Mouse (Mus musculus) embryonic stem cell, embryonic (primary cell): Measurements from ENCODE around the gene Wdr78.

Experiments used
- CTCF ChIA-PET, 4 experiments: fragments of 300-600 bp in 2 of 4; fragments of 350-600 bp in 2 of 4; sonication (Branson Sonifier 250); formaldehyde crosslinking; loops; one replicate each; lab custom pipeline; 2022; ENCODE audit warnings: inconsistent platforms in 2 of 4; lab: Charles Lee
- POLR2A ChIA-PET, 4 experiments: fragments of 300-600 bp in 2 of 4; fragments of 350-600 bp in 2 of 4; sonication (Branson Sonifier 250); formaldehyde crosslinking; loops; one replicate each; lab custom pipeline; 2022; ENCODE audit warnings: antibody characterized with exemption in 4 of 4, inconsistent platforms in 1 of 4; lab: Charles Lee

The Wdr78 gene

GRCm38 (mm10) chr4:103006266-103006665 lies 108.1 kb downstream of the Wdr78 start:
- ChIA-PET POLR2A (no interaction called here), CTCF (no interaction called here)

- POLR2A ChIA-PET: no interaction called here
- CTCF ChIA-PET: interaction anchor here in 1 of 4 experiments (0.6 kb wide), 1 partner anchor 565 kb away, joined by 5 read pairs; no protein-coding TSS in a partner anchor
These were observed 109.0 kb downstream of the Wdr78 start for GRCm38 (mm10) chr4:103005190-103005945.

GRCm38 (mm10) chr4:103004681-103005080 lies 109.7 kb downstream of the Wdr78 start:
- ChIA-PET POLR2A (no interaction called here), CTCF (interaction anchor here in 1 of 4 experiments (0.6 kb wide), 1 partner anchor 310 kb away, joined by 3 read pairs; no protein-coding TSS in a partner anchor)

GRCm38 (mm10) chr4:102991685-102992084 lies 122.7 kb downstream of the Wdr78 start:
- CTCF ChIA-PET: interaction anchor here in 1 of 4 experiments (0.7 kb wide), 2 partner anchors 1274 to 1833 kb away, joined by 3 to 5 read pairs; no protein-coding TSS in a partner anchor
- POLR2A ChIA-PET: interaction anchor here in 1 of 4 experiments (1.0 kb wide), 1 partner anchor 14 kb away, joined by 3 read pairs; the partner anchor contains the start of gene Tctex1d1

GRCm38 (mm10) chr4:102990595-102991340 lies 123.6 kb downstream of the Wdr78 start:
- ChIA-PET POLR2A (interaction anchor here in 1 of 4 experiments (1.0 kb wide), 1 partner anchor 13 kb away, joined by 3 read pairs; the partner anchor contains the start of gene Tctex1d1), CTCF (no interaction called here)

- ChIA-PET POLR2A (interaction anchor here in 1 of 4 experiments (1.2 kb wide), 1 partner anchor 131 kb away, joined by 3 read pairs; no protein-coding TSS in a partner anchor), CTCF (no interaction called here)
These were observed 124.3 kb downstream of the Wdr78 start for GRCm38 (mm10) chr4:102990016-102990415.

GRCm38 (mm10) chr4:102989391-102989790 lies 125.0 kb downstream of the Wdr78 start:
- POLR2A ChIA-PET: interaction anchor here in 2 of 4 experiments (0.7 to 1.2 kb wide), 3 partner anchors 126 to 539 kb away, joined by 3 to 4 read pairs (median 3); partner anchors contain the start of gene Wdr78 (in 1 of the 2)
- CTCF ChIA-PET: no interaction called here

GRCm38 (mm10) chr4:102988526-102988925 lies 125.8 kb downstream of the Wdr78 start:
- ChIA-PET POLR2A (interaction anchor here in 1 of 4 experiments (1.2 kb wide), 1 partner anchor 127 kb away, joined by 4 read pairs; the partner anchor contains the start of gene Wdr78), CTCF (interaction anchor here in 1 of 4 experiments (0.6 kb wide), 1 partner anchor 1736 kb away, joined by 5 read pairs; no protein-coding TSS in a partner anchor)
